Mouse (Mus musculus) G1E (cell line): Measurements from ENCODE around the gene Stoml1.

Source experiments
- CTCF ChIP-seq: IDR thresholded peaks from 2 replicates; pipeline ENCODE4 v1.5.1; 2012; ENCODE audit warnings: low read depth, low read length, inconsistent platforms, mixed read lengths
- GATA1 ChIP-seq: IDR thresholded peaks from 2 replicates; pipeline ENCODE4 v1.6.1; 2012; ENCODE audit warnings: borderline replicate concordance, low read length, inconsistent platforms, mixed read lengths
- GATA2 ChIP-seq: IDR thresholded peaks from 2 replicates; pipeline ENCODE4 v1.6.1; 2012; ENCODE audit warnings: low read depth, low read length, inconsistent platforms, borderline replicate concordance
- POLR2AphosphoS5 ChIP-seq: IDR thresholded peaks from 2 replicates; pipeline ENCODE4 v1.6.1; 2012; ENCODE audit warnings: low read depth, low read length, inconsistent platforms; ENCODE audit not compliant: insufficient replicate concordance
- TAL1 ChIP-seq: conservative IDR thresholded peaks from 2 replicates; pipeline ENCODE4 v1.6.1; 2012; ENCODE audit warnings: low read depth, low read length, inconsistent platforms, mixed read lengths

DNA sequence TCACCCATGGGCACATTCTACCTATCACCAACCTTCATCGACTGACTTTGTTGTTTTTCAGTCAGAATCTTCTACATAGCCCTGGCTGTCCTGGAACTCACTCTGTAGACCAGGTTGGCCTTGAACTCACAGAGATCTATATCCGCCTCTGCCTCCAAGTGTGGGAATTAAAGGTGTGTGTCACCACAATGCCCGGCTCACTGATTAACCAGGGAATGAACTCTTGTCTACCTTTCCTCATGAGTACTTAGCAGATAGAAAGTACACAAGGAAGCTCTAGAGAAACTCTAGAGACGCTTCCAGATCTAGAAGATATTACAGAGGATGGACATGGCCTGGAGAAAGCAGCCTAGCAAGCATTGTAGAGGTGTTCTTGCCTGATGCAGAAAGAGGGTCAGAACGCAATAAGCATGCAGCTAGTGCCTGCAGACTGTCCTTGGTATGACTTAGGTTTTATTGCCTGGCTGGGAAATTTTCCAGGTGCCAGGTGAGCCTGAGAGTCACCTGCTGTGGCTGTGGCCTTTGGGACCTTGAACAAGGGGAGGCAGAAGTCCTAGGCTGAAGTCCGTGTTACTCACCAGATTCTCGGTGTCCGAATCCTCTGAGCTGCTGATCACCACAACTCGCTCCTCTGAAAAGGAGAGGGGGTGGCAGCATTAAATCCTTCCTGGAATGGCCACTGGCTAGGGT is 24.0 kb upstream of the Stoml1 start:
- TF ChIP-seq CTCF (no peak), TAL1 (no peak), POLR2AphosphoS5 (no peak), GATA1 (no peak), GATA2 (no peak)
